Mouse (Mus musculus) liver, embryonic 14.5 days (tissue): Measurements from ENCODE around the gene Gm48552.

Experiments
- CTCF ChIP-seq: IDR thresholded peaks from 2 replicates; pipeline ENCODE4 v1.5.1; 2016; ENCODE audit warnings: antibody characterized with exemption, low read depth, control low read depth
- EP300 ChIP-seq: IDR thresholded peaks from 2 replicates; pipeline ENCODE4 v1.6.1; 2016; ENCODE audit warnings: antibody characterized with exemption, low read depth

DNA sequence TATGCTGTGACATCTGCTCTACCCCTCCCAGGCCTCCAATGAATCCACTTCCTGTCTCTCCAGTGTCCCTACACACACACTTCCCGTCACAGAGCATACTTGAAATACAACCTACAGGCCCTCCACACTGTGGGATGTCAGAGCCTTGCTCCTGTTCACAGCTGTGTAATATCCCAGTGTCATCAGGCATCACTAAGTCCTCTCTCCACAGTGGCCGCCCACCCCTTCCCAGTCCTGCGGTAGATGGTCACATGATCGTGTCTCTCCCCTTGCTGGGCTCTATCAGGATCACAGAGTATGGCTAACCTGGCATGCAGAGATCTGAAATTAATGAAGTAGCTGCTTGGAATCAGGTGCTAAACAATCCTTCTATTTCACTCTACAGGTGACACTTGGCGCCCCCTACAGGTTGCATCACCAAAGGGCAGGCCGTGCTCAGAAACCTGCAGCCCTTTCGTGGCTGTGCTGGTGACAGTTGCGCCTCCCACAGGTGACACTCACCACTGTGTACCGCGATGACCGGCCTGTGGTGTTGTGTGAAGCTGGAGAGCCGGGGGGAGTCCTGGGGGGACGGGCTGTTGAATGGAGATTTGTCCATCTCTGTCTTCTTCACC, 16.9 kb downstream of the Gm48552 start:
- TF ChIP-seq EP300 (no peak), CTCF (peak; percentile 92)
